Mouse (Mus musculus): ENCODE data around the gene Hist2h2ab. TPM values are rescaled to one million over a fixed set of nuclear protein-coding genes. Genes with fewer than 3 reads are reported as not detected.
"Not testable (repeated sequence)": the region's sequence is repeated elsewhere in the genome, so short reads cannot be mapped to it uniquely, and the experiment has no call there.

Hist2h2ab gene
- polyA plus RNA-seq, 1 experiment from 2014 or later, result 0.63 TPM

- no peaks in the 10 kb centered on the region for H3K27me3 ChIP-seq (ENCODE audit: low read depth, poor library complexity, severe bottlenecking)
- peaks cover 31% of the 10 kb centered on the region for H3K4me1 ChIP-seq
- peaks cover 30% of the 10 kb centered on the region for H3K36me3 ChIP-seq
- 39% methylated on average over 12 of the region's 12 CpGs for WGBS
- H3K9me3 ChIP-seq (replicated peaks), result no peaks in the 10 kb centered on the region
- peak overlapping the region; percentile 59 for H3K27ac ChIP-seq
- no peak for DNase-seq (ENCODE audit: low spot score)
- peak overlapping the region; percentile 62 for H3K4me3 ChIP-seq
Observed at GRCm38 (mm10) chr3:96181510-96182381, 37.9 kb upstream of the Hist2h2ab start.

DNA sequence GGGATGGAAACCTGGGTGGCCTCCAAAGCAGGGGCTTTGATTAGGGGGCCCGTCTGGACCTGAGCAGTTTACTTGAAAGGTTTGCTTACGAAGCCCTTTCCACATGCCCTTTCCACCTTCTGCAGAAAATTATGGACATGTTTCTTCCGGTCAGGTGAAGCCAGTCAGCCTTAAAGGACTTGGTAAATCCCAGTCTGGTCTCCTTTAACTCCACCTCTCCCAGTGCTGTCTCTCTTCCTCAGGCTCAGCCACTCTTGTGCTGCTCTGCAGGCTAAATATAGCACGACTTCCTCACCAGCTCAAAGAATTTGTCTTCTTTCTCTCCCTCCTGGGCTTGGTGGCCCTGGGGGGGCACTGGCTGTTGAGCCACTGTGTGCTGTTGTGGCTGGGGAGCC is 37.3 kb upstream of the Hist2h2ab start:
- H3K36me3 ChIP-seq, result peaks cover 25% of the 10 kb centered on the region
- peak overlapping the region; percentile 62 for H3K4me3 ChIP-seq
- no peak for DNase-seq (ENCODE audit: low spot score)
- peaks cover 31% of the 10 kb centered on the region for H3K4me1 ChIP-seq
- H3K27me3 ChIP-seq (ENCODE audit: low read depth, poor library complexity, severe bottlenecking), result no peaks in the 10 kb centered on the region
- peak overlapping the region; percentile 59 for H3K27ac ChIP-seq
- H3K9me3 ChIP-seq (replicated peaks), result no peaks in the 10 kb centered on the region
- 23% methylated on average over 4 of the region's 4 CpGs for WGBS

- H3K27me3 ChIP-seq (ENCODE audit: low read depth, poor library complexity, severe bottlenecking), result no peaks in the 10 kb centered on the region
- H3K4me3 ChIP-seq, result no peak overlapping the region
- H3K9me3 ChIP-seq (replicated peaks), result no peaks in the 10 kb centered on the region
- peak overlapping the region; percentile 66 for H3K27ac ChIP-seq
- DNase-seq (ENCODE audit: low spot score), result no peak
- 57% methylated on average over 12 of the region's 12 CpGs for WGBS
- peaks cover 31% of the 10 kb centered on the region for H3K4me1 ChIP-seq
- peaks cover 17% of the 10 kb centered on the region for H3K36me3 ChIP-seq
Observed at GRCm38 (mm10) chr3:96192977-96193376, 26.7 kb upstream of the Hist2h2ab start.

- no peak overlapping the region for H3K27ac ChIP-seq
- DNase-seq (ENCODE audit: low spot score), result no peak
- no peaks in the 10 kb centered on the region for H3K27me3 ChIP-seq (ENCODE audit: low read depth, poor library complexity, severe bottlenecking)
- no peak overlapping the region for H3K4me3 ChIP-seq
- WGBS, result 90% methylated on average over 10 of the region's 10 CpGs
- H3K4me1 ChIP-seq, result peaks cover 38% of the 10 kb centered on the region
- H3K36me3 ChIP-seq, result peaks cover 13% of the 10 kb centered on the region
- H3K9me3 ChIP-seq (replicated peaks), result no peaks in the 10 kb centered on the region
Observed at GRCm38 (mm10) chr3:96194966-96195365, 24.7 kb upstream of the Hist2h2ab start.

GRCm38 (mm10) chr3:96195616-96196313 is 23.9 kb upstream of the Hist2h2ab start:
- Histone ChIP-seq H3K36me3 (peaks cover 13% of the 10 kb centered on the region), H3K27ac (no peak overlapping the region), H3K4me3 (peak overlapping the region; percentile 66; the same call in 1 of the 2 replicates), H3K27me3 (ENCODE audit: low read depth, poor library complexity, severe bottlenecking) (no peaks in the 10 kb centered on the region), H3K9me3 (replicated peaks) (no peaks in the 10 kb centered on the region), H3K4me1 (peaks cover 38% of the 10 kb centered on the region)
- 90% methylated on average over 11 of the region's 11 CpGs for WGBS
- no peak for DNase-seq (ENCODE audit: low spot score)

DNA sequence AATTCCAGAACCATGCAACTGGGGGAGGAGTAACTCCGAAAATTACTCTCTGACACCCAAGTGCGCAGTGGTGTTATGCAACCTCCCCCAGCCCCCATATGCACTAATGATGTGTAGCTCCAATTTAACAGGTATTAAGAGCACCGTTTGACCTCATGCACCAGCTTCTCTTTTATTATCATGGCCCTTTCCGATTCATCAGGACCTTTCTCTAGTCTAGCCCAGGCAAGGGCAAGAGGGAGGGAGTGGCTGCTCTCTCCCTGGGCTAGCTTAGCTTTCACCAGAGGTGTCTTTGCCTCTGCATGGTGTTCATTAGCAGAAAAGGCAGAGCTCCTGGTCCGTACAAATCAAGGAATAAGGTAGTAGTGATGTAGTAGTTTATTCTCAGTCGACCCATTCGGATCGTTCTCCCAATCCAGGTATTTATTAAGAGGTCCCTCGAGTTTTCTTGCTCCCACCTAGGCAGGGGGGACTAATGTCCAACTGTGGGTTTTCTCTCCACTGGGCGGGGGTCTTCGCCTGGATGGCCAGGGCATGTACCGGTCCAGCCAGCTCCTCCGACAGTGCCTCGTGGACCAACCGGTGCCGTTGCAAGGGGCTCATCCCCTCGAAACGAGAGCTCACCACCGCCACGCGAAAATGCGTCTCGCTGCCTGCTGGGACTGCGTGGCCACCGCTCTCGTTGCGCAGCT is 23.1 kb upstream of the Hist2h2ab start:
- 23% methylated on average over 27 of the region's 27 CpGs for WGBS
- peaks cover 13% of the 10 kb centered on the region for H3K36me3 ChIP-seq
- peak overlapping the region; percentile 66 for H3K4me3 ChIP-seq
- no peak for DNase-seq (ENCODE audit: low spot score)
- H3K27ac ChIP-seq, result peak overlapping the region; percentile 98
- no peaks in the 10 kb centered on the region for H3K9me3 ChIP-seq (replicated peaks)
- no peaks in the 10 kb centered on the region for H3K27me3 ChIP-seq (ENCODE audit: low read depth, poor library complexity, severe bottlenecking)
- peaks cover 38% of the 10 kb centered on the region for H3K4me1 ChIP-seq

- Histone ChIP-seq H3K27me3 (ENCODE audit: low read depth, poor library complexity, severe bottlenecking) (no peaks in the 10 kb centered on the region), H3K27ac (peak overlapping the region; percentile 98), H3K4me3 (peak overlapping the region; percentile 66), H3K4me1 (peaks cover 37% of the 10 kb centered on the region), H3K36me3 (peaks cover 13% of the 10 kb centered on the region), H3K9me3 (replicated peaks) (no peaks in the 10 kb centered on the region)
- DNase-seq (ENCODE audit: low spot score), result peak; percentile 88
- WGBS, result under 1% methylated on average over 50 of the region's 50 CpGs
Observed at GRCm38 (mm10) chr3:96197129-96197749, 22.4 kb upstream of the Hist2h2ab start.

GRCm38 (mm10) chr3:96198181-96198580 is 21.5 kb upstream of the Hist2h2ab start:
- peak overlapping the region; percentile 66 for H3K4me3 ChIP-seq
- H3K27ac ChIP-seq, result peak overlapping the region; percentile 98
- no peaks in the 10 kb centered on the region for H3K9me3 ChIP-seq (replicated peaks)
- DNase-seq (ENCODE audit: low spot score), result no peak
- peaks cover 27% of the 10 kb centered on the region for H3K4me1 ChIP-seq
- H3K36me3 ChIP-seq, result peaks cover 13% of the 10 kb centered on the region
- WGBS, result 6% methylated on average over 6 of the region's 6 CpGs
- H3K27me3 ChIP-seq (ENCODE audit: low read depth, poor library complexity, severe bottlenecking), result no peaks in the 10 kb centered on the region

DNA sequence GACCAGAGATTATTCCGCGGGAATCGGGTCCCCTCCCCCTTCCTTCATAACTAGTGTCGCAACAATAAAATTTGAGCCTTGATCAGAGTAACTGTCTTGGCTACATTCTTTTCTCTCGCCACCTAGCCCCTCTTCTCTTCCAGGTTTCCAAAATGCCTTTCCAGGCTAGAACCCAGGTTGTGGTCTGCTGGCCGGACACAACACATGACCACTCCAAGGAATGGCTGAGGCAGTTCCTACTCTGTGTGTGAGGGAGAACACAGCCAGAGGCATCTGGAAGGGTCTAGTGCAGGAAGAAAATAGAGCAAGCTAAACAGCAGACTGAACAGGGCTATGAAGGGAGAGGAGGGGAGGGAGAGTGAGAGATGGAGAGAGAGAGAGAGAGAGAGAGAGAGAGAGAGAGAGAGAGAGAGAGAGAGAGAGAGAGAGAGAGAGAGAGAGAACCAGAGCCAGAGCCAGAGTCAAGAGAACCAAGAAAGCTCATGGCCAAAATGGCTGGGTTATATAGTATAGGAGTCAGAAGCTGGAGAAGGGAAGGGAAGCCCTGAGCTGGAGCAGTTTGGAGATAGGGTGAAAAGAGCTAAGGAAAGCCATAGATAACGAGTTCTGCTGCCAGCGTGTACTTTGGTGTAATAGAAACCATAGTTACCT is 20.9 kb upstream of the Hist2h2ab start:
- not testable (repeated sequence) for H3K27ac ChIP-seq; H3K27me3 ChIP-seq (ENCODE audit: low read depth, poor library complexity, severe bottlenecking); H3K9me3 ChIP-seq (replicated peaks); DNase-seq (ENCODE audit: low spot score); H3K36me3 ChIP-seq
- Histone ChIP-seq H3K4me3 (peak overlapping the region; percentile 13; the same call in 1 of the 2 replicates), H3K4me1 (peaks cover 22% of the 10 kb centered on the region)
- WGBS, result 24% methylated on average over 7 of the region's 8 CpGs

- no peaks in the 10 kb centered on the region for H3K9me3 ChIP-seq (replicated peaks)
- no peak overlapping the region for H3K4me3 ChIP-seq
- peaks cover 10% of the 10 kb centered on the region for H3K36me3 ChIP-seq
- H3K4me1 ChIP-seq, result peaks cover 21% of the 10 kb centered on the region
- no peak for DNase-seq (ENCODE audit: low spot score)
- 62% methylated on average over 2 of the region's 2 CpGs for WGBS
- no peaks in the 10 kb centered on the region for H3K27me3 ChIP-seq (ENCODE audit: low read depth, poor library complexity, severe bottlenecking)
- no peak overlapping the region for H3K27ac ChIP-seq
Observed at GRCm38 (mm10) chr3:96199731-96200130, 19.9 kb upstream of the Hist2h2ab start.

DNA sequence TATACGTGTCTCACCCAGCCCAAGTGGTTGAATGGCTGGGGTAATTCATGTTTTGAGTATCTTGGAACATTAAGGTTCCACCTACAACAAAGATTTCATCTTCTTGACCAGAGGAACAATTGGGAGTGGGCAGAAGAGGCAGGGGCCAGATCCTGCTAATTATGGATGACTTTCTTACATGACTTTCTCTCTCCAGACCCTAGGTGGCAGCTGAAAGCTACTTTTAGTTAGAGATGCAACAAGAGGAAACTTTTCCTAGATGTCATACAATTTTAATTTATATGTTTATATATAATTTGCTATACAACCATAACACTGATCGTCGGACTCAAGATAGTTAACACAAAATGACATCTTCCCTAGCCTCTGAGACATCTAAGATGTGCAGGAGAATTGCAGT is 11.8 kb upstream of the Hist2h2ab start:
- Histone ChIP-seq H3K4me1 (peaks cover 13% of the 10 kb centered on the region), H3K36me3 (no peaks in the 10 kb centered on the region), H3K4me3 (no peak overlapping the region), H3K9me3 (replicated peaks) (no peaks in the 10 kb centered on the region), H3K27ac (no peak overlapping the region), H3K27me3 (ENCODE audit: low read depth, poor library complexity, severe bottlenecking) (no peaks in the 10 kb centered on the region)
- WGBS, result 91% methylated on average over 3 of the region's 3 CpGs
- no peak for DNase-seq (ENCODE audit: low spot score)

DNA sequence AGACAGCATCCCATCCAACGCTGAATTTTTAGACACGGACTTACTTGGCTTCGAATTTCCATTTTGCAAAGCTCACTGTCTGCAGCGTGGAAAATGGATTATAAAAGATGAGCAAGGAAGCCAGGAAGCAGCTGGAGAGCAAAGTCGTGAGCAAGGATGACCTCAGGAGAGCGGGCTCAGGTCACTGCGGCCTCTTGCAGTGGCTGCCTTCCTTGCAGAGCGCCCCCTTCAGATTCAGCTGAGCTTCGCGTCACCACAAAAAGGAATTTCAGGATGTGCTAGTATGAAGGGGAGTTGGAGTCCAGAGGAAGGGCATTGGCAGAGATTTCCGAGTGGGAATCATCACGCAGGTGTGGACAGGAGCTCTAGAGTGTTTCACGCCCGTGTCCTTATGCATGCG is 10.4 kb upstream of the Hist2h2ab start:
- Histone ChIP-seq H3K27ac (no peak overlapping the region), H3K4me3 (no peak overlapping the region), H3K4me1 (peaks cover 23% of the 10 kb centered on the region), H3K9me3 (replicated peaks) (no peaks in the 10 kb centered on the region), H3K27me3 (ENCODE audit: low read depth, poor library complexity, severe bottlenecking) (no peaks in the 10 kb centered on the region), H3K36me3 (no peaks in the 10 kb centered on the region)
- WGBS, result 24% methylated on average over 15 of the region's 15 CpGs
- DNase-seq (ENCODE audit: low spot score), result no peak

All from limb, embryonic 10.5 days (tissue).